Mouse (Mus musculus) thymus, adult 2 months (tissue): ENCODE results near the gene Lime1.

Source experiments
- CTCF ChIP-seq: fragments of 200-500 bp; IDR thresholded peaks from 2 replicates; pipeline ENCODE4 v1.5.1; 2012; ENCODE audit warnings: mild to moderate bottlenecking, control low read depth, low read length, moderate library complexity, borderline replicate concordance; ENCODE audit not compliant: control insufficient read depth, poor library complexity, insufficient read depth; ENCODE audit errors: extremely low read depth
- POLR2A ChIP-seq: fragments of 200-500 bp; IDR thresholded peaks from 2 replicates; pipeline ENCODE4 v1.6.1; 2012; ENCODE audit warnings: mild to moderate bottlenecking, low read length, control low read depth, moderate library complexity; ENCODE audit not compliant: control insufficient read depth, poor library complexity, insufficient read depth; ENCODE audit errors: extremely low read depth

GRCm38 (mm10) chr2:181334023-181334422 lies 45.9 kb upstream of the Lime1 start:
- TF ChIP-seq CTCF (no peak), POLR2A (no peak)
